Mouse (Mus musculus) E14TG2a.4 (cell line): Measurements from ENCODE around the gene Kif2c.
A peak's percentile ranks its signal among the peaks of the same experiment; 100 is the strongest.

ENCODE experiments used
- CTCF ChIP-seq: conservative IDR thresholded peaks from 2 replicates; pipeline ENCODE4 v1.5.1; 2014; ENCODE audit warnings: low read length
- NANOG ChIP-seq: IDR thresholded peaks from 2 replicates; pipeline ENCODE4 v1.6.1; 2014; ENCODE audit warnings: borderline replicate concordance, low read length, mixed read lengths

- TF ChIP-seq CTCF: peak; percentile 93
- no peak for TF ChIP-seq NANOG
Observed at GRCm38 (mm10) chr4:117218517-117219219, 36.2 kb upstream of the Kif2c start.
